Mouse (Mus musculus): ENCODE results near the gene Dnal1. TPM values are rescaled to one million over a fixed set of nuclear protein-coding genes. Genes with fewer than 3 reads are reported as not detected.

Gene Dnal1
- total RNA-seq, 2 experiments from 2014 or later, result 7.0 to 7.3 TPM

DNA sequence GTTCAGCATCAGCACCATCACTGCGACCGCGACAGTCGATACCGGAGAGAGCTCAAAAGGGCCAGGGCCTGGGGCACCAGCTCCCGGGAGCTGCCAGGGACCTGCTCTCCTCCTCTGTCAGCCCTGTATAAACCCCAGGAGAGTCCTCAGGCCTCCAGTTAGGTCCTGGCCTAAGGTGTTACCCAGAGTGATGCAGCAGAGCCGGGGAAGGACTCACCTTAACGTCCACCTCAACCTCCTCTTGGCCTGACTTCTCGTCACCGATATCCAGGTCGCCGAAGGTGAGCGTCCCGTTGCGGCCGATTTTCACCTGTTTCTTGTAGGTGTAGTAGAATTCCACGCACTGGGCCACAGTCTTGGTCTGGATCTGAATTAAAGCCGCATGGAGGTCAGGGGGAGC is 42.0 kb downstream of the Dnal1 start:
- intact Hi-C loops (cut with DNase I; ENCODE audit: low total_unique reads), result no loop called here
- DNase-seq, result no peak

DNA sequence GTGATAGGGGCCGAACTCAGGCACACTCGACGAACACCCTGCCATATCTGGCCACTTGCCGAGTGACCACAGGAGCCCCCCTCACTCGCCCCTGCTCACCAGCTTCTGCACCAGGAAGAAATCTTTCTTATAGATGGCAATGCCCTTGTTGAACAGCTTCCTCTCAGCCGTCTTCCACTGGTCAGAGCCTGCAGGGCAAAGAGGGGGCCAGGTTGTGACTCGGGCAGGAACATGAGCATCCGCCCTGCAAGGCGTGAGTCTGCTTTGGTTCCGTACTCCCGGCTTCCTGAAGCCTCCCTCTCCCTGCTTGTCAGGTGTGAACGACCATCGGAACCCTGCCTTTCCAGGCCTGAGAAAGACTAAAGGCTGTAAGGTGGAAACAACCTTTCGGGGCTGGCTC is 44.0 kb downstream of the Dnal1 start:
- intact Hi-C loops (cut with DNase I; ENCODE audit: low total_unique reads), result no loop called here

DNA sequence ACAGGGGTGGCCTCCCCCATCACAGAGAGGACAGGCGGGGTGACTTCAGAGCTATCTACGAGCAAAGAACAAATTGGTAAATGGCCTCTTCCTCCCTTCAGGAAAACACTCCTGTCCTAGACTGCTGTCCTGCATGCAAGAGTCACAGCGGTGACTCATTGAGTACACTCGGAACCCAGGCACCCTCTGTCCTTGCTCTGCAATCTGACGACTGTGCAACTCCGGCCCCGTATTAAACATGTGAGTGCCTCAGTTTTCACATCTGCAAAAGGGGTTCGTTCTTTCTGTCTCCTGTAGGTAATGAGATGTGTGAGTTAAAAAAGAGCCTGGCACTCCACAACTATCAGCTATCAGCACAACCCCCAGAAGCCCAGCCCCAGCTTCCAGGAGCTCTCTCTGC is 46.3 kb downstream of the Dnal1 start:
- no peak for DNase-seq
- intact Hi-C loops (cut with DNase I; ENCODE audit: low total_unique reads), result loop anchor here (2.0 to 5.0 kb wide), 2 partner anchors 57 to 88 kb away; partner anchors contain the start of gene Elmsan1

More for the DNA sequence above, 44.0 kb downstream of the Dnal1 start:
- no peak for DNase-seq

DNA sequence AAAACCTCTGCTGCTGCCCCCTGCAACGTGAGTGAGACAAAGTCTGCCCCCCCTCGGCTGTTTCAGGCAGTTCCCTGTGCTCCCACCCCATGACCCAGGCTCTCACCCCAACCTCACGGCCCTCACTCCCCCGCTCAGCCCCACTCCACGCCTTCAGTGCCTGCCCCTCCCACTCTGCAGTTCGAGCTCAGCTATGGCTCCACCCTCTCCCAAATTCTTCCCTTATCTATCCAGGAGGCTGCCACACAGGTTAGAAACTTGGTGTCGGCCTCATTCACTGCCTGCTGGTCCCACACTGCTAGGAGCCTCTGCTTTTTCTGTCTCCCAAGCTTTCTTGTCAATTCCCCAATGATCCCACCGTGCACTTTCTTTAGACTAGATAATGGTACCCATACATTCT is 47.0 kb downstream of the Dnal1 start:
- no peak for DNase-seq
- intact Hi-C loops (cut with DNase I; ENCODE audit: low total_unique reads), result loop anchor here (2.0 to 5.0 kb wide), 2 partner anchors 56 to 88 kb away; partner anchors contain the start of gene Elmsan1

DNA sequence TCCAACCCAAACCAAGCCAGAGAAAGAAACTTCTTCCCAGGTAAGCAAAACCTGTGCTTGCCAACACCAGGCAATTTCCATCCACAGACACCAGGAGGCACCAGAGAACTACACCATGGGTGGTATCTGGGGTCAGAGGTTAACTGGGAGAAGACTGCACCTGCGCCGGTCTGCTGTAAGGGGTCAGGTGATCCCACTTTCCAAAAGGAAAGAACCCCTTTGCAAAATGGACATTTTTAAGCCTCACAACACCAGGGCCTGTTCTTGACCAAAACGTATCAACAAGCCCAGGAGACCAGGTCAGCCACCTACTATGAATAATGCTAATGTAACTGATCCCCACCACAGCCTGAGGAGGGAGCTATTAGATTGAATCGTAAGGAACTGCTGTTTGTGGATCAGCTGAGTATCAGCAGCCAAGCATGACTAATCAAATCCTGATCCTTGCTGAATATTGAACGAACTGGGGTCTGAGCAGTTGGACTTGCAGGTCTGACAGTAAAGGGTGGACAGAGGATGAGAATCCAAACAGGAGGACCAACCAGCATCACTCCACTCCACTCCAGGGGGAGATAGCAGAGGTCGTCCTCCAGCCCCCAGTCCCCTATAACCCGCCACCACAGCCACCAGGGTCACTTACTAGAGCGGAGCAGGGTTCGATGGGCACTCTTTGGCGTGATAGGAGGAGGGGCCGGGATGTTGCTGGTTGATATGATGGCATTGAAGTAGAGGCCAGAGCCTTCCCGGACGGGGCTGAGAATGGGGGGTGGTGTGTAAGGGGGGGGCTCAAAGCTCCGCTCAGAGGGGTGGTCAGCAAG is 47.7 kb downstream of the Dnal1 start:
- DNase-seq, result no peak
- intact Hi-C loops (cut with DNase I; ENCODE audit: low total_unique reads), result loop anchor here (2.0 to 5.0 kb wide), 2 partner anchors 55 to 87 kb away; partner anchors contain the start of gene Elmsan1

DNA sequence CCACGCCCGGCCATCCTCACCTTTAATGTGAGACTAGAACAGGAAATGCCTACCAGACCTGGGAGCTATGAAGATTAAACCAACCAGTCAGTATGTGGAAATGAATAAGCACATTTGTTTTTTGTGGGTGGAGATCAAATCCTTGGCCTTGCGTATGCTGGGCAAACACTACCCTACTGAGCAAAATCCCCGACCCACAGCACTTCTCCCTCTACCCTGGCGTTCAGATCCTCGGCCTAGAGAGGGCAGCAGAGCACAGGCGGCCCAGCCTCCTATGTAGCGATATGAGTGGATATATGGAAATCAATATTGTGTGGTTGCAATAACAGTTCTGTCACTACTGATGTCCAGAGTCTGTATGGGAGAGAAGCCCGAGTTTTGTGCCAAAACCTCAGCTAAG is 49.0 kb downstream of the Dnal1 start:
- intact Hi-C loops (cut with DNase I; ENCODE audit: low total_unique reads), result loop anchor here (5.0 kb wide), 1 partner anchor 54 kb away; the partner anchor contains the start of gene Elmsan1
- DNase-seq, result no peak

DNA sequence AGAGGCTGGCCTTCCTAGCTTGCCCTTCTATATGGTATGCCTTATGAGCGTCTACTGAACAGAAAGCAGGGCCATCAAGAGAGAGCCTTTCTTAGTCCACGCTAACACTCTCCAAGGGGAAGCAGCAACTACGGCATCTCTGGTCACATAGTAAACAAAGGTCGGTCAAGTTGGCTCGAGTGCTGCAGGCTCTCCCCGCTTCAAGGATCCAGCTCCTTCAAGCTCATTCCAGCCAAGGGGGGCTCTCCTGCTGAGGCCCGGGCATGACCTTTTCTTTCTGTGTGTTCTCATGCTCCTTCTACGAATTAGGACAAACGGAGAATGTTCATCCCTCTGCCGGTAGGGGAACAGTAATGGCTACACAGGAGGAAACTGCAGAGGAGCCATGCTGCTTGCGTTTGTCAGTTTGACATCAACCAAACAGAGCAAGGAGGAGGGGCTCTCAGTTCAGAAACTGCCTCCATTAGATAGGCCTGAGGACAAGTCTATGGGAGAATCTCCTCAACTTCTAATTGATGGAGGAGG is 49.5 kb downstream of the Dnal1 start:
- no peak for DNase-seq

DNA sequence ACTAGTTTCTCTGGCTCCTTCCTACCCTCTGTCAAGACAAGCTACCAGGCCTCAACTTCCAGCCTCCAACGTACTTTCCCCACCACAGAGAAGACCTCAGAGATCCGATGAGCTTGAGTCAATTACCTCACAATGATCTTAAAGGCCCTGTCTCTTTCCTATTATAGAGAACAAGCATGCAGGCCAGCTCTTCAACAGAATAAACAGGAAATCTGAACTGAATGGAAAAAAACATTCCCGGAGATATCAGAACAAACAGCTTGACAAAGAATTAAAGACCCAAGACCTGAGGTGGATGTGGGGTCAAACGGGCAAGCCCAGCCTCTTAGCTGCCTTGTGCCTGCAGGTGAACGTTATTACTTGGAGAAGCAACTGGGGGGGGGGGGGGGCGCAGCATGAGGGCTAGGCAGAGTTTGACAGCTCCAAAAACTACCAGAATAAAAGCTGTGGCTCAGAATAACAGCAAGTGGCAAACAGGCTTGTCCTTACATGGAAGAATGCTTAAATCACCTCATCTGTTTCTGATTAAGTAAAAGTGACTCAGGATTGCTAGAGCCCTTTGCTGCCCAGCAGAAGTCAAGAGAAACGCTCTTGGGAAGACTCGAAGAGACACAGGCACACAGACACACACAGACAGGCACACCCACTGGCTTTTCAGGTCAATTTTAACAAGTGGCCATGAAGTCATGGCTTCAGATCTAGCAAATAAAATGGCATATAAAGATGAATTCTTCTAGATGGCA is 51.6 kb downstream of the Dnal1 start:
- DNase-seq, result no peak
- intact Hi-C loops (cut with DNase I; ENCODE audit: low total_unique reads), result no loop called here

More for the DNA sequence above, 49.5 kb downstream of the Dnal1 start:
- intact Hi-C loops (cut with DNase I; ENCODE audit: low total_unique reads), result loop anchor here (5.0 kb wide), 1 partner anchor 54 kb away; the partner anchor contains the start of gene Elmsan1

DNA sequence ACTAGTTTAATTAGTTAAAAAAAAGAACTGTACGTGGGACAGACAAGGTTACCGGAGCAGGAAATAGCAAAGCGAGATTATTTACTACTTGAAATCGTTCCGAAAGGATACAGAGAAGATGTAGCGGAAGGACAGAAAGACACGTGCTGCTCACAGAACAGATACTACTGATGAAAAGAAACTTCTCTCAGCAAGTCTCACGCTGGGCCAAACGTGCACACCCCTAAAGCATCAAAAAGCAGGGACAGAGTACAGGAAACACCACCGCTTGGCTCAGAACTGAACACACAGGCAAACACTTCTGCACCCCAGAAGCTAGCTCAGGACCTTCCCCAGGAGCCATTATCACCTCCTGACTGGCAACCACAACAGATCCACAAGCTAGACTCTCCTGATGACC is 56.4 kb downstream of the Dnal1 start:
- DNase-seq, result no peak

DNA sequence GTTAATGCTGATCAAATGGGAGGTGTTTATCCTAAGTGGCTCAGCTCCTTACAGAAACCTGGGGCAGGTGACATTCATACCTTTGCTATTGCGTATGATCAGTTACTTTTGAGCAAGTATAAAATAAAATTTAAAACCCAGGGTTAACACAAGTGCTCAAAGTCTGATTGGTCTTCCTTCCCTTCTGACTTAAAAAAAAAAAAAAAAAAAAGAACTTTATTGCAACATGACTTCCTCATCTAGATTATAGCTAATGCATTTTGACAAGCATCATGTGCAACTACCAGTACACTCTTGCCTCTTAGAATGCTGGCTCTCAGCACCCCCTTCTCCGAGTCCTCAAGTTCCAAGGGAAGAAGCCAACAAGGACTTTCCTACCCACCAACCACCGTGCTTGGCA is 58.0 kb downstream of the Dnal1 start:
- intact Hi-C loops (cut with DNase I; ENCODE audit: low total_unique reads), result no loop called here

More for the DNA sequence above, 56.4 kb downstream of the Dnal1 start:
- intact Hi-C loops (cut with DNase I; ENCODE audit: low total_unique reads), result no loop called here

DNA sequence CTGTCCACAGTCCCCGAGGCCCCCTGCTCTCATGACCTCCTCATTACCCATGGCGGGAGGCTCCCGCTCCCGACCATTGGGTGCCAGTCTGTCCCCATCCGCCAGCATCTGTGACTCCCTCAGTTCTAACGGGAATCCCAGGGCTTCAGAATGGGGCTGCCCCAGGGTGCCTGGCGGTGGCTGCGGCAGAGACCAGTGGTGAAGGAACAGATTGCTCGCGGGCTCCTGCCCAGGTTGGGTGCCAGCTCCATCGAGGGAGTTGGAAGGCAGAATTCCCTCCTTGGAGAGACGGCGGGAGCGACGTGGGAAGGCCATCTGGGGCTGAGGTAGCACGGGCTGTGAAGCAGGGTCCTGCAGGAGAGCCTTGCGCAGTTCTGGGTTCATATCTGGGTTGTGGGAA is 58.7 kb downstream of the Dnal1 start:
- DNase-seq, result peak; percentile 2
- intact Hi-C loops (cut with DNase I; ENCODE audit: low total_unique reads), result no loop called here

More for the DNA sequence above, 58.0 kb downstream of the Dnal1 start:
- DNase-seq, result no peak

DNA sequence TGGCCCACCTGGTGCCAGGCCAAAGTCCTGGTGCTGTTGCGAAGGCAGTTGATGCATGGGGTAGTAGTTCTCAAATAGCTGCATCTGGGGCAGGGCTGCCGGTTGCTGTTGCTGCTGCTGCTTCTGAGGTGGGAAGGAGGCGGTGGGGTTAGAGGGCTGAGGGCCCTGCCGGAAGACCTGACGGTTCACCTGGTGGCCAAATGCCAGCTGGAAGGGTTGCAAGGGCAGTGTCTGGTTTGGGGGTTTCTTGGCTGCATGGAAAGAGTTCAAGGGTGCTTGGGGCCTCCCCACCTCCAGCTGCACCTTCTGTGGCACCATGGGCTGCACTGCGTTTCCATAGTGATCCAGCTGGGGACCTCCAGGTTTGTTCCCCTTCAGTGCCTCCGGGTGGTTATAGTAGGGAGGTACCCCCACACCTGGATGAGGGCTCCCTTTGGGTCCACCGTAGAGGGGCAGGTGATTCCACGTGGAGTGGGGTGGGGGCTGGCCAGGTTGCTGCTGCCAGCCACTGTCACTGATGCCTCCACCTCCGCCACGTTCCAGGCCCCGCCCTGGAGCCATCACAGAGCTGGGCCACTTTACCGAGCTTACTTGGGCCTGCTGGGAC is 59.2 kb downstream of the Dnal1 start:
- intact Hi-C loops (cut with DNase I; ENCODE audit: low total_unique reads), result no loop called here

DNA sequence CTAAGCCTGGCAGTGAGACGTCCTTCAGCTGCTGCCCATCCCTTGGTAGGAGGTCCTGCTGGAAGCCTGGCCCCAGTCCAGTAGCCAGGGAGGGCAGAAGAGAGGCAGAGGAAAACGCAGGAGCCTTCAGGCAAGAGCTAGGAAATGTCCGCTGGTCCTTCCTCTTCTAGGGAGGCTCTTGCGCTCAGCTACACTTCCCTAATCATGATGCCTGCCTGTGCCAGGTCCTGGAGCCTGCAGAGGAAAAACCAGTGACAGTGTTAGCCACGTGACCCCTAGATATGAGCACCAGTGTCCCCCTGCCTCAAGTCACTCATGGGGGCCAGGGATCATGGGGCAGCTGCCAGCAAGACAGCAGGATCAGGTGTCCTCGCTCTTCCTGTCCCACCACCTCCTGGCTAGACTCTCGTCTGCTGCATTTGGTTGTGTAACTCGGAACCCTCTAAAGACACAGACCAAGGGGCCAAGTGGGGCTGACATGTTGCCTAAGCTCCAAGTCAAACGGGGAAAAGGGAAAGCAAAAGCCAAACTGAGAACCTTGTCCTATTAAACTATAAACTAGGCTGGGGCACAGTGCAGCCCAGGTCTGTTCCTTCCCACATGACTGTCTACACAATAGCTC is 60.1 kb downstream of the Dnal1 start:
- intact Hi-C loops (cut with DNase I; ENCODE audit: low total_unique reads), result no loop called here
- peak; percentile 52 for DNase-seq

More for the DNA sequence above, 59.2 kb downstream of the Dnal1 start:
- DNase-seq, result peak; percentile 10

DNA sequence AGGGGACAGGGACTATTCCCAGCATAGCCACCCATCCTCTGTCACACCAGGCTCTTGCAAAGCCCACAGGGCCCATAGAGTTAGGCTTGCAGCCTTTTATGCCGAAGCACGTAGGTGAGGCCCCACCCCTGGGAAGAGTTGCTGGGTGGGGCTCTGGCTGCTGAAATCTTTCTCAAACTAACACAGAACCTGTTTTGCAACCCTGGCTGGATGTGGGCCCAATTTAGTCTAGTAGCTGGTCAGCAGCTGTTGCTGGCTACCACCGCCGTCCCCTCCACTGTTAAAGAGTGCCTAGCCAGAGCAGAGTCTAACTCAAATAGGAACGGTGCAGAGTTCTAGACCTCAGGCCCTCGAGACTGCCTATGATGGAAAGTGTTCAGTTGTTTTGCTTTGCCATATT is 60.7 kb downstream of the Dnal1 start:
- intact Hi-C loops (cut with DNase I; ENCODE audit: low total_unique reads), result no loop called here
- peak; percentile 84 for DNase-seq

DNA sequence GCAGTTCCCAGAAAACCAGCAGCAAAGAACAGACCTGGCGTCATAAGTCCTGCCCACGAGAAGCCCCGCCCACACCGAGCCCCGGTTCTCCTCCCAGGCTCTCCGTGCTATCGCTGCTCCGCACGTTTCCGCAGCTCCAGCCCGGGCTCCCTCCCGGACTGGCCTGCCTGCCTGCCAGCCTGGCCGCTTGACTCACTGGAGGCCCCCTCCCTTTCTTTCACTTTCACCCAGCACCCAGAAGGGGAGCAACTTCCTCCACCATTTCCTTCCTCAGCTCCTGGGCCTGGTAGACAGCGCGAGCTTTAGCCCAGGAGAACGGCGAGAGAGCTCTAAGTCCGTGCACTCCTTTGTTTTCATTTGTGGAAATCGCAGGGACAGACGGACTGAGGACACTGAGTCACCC is 61.5 kb downstream of the Dnal1 start:
- intact Hi-C loops (cut with DNase I; ENCODE audit: low total_unique reads), result no loop called here
- peak; percentile 87 for DNase-seq

DNA sequence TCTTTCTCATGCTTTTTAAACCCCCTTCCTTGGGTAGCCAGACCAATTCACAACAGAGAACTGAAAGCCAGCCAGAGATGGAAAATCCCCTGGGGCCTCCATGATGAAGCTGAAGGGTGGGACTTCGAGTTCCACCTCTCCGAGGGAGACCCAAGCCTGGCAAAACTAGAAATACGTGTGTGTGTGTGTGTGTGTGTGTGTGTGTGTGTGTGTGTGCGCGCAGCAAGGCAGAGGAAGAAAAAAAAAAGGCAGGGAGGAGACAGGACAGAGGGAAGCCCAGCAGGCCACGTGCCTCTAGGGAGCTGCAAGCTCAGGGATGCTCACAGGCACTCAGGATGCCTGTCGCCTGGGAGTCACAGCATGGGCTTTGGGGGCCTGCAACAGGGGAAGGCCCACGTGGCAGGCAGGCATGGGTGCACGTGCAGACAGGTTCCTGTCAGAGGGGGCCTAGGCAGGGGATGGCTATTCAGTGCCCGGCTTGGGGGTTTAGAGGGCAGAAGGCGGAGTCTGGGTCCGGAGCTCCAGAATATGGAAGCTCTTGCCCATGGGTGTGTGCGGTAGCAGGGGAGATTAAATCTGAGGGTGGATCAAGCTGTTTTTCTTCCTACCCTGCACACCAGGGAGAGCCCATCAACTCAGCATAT is 62.1 kb downstream of the Dnal1 start:
- intact Hi-C loops (cut with DNase I; ENCODE audit: low total_unique reads), result no loop called here
- peak; percentile 28 for DNase-seq

DNA sequence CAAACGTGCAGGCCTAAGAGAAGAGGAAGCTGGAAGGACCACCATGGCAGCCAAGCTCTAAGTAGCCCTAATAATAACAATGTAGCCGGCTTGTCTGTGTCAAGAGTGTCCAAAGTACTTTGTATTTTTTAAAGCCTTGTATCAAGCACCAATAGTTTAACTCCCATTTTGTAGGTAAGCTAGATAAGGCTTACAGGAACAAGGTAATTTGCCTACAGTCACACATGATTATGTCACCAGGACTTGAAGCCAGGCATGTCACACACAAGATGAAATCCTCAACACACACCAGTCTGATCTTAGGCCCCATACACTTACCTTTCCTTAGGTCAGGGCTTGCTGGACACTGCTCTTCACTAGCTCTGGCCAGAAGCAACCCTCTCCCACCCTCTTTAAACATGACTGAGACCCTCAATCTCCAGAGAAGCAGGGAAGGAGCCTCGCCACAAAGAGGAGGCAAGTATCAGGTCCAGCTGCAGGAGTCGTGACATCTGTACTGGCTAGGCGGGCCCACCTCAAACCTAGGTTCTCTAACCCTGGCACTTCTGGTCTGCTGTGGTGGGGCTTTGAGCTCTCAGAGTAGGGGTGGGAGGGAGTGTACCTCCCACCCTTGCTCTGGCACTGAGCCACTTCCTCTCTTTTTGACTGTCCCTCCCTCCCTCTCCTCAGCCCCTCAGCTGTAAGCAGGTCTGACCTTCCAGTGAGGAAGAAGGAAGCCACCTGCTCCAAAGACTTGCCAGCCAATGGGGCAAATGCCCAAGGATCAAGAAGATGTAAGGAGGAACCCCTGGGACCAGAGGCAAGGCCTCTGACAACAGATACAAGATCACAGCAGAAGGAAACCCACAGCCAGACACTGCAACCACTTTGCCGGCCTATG is 63.0 kb downstream of the Dnal1 start:
- DNase-seq, result no peak
- intact Hi-C loops (cut with DNase I; ENCODE audit: low total_unique reads), result no loop called here

DNA sequence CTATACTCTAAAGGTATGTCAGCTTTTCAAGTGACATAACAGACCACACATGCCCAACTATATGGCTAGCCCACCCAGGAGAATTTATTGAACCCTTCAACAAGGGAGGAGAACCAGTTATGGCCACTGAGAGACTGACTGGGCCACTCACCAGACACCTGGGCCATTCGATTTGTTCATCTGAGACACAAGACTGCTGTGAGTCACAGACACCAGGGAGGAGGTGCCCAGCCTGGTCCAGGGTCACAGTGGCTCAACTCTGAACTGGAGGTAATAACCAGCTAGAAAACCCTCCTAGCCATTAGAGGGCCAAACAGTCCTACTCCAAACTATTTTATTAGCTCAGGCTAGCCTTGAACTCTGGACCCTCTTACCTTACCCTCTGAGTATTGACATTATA is 63.9 kb downstream of the Dnal1 start:
- intact Hi-C loops (cut with DNase I; ENCODE audit: low total_unique reads), result no loop called here
- DNase-seq, result no peak

All from gastrocnemius, postnatal 14 days (tissue).